Mouse (Mus musculus): Measurements from ENCODE around the gene Gpr141. TPM values are rescaled to one million over a fixed set of nuclear protein-coding genes. Genes with fewer than 3 reads are reported as not detected.
"Not testable (repeated sequence)": the region's sequence is repeated elsewhere in the genome, so short reads cannot be mapped to it uniquely, and the experiment has no call there.

Gene Gpr141
- total RNA-seq (2021) = under 1 TPM in 1 of 2 experiments, not detected in 1; 0.31 TPM
- long read RNA-seq, experiment 1 = 0 reads
- long read RNA-seq, experiment 2 = 0 reads

- no peak for DNase-seq
Measured at GRCm38 (mm10) chr13:19824071-19824470, at the start of gene Gpr141. Gene Gpr141, minus strand, starts transcription at chr13:19824257.

DNA sequence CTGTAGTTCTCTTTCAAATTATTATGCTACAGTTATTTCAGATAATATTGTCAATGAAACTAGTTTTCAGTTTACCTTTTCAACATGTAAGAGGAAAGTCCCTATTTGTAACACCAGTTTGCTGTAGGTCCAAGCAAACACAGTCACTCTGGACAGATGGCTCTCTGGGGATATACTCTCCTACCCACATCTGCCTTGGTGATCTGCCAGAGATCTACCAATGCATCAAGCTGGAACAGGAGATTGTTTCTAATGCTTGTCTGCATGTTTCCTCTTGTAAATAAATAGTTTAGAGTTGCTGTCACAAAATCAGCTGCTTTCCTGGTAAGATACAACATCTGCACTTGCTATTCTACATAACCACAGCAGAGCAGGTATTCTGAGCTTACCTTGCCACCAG, 40.2 kb upstream of the Gpr141 start:
- no peak for DNase-seq

- DNase-seq = peak; percentile 7 to 21
Measured at GRCm38 (mm10) chr13:19854629-19855333, 30.7 kb upstream of the Gpr141 start.

GRCm38 (mm10) chr13:19854049-19854448, 30.0 kb upstream of the Gpr141 start:
- DNase-seq = no peak

DNA sequence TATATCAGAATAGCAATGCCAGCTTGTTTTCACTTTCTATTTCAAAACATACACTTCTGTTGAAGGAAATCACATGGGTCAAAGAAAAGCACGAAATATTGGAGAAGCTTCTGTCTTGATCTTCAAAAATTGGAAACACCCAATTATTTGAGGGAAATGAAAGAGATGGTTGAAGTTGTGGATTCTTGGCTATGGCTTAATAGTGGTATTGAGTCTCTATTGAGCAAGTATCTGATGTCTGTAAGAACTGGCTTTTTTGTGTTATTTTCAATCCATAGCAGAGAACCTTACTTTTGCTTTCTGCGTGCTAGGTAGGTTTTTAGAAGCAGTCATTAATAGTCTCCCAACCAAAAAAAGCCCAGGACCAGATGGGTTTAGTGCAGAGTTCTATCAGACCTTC, 19.4 kb upstream of the Gpr141 start:
- DNase-seq = no peak

DNA sequence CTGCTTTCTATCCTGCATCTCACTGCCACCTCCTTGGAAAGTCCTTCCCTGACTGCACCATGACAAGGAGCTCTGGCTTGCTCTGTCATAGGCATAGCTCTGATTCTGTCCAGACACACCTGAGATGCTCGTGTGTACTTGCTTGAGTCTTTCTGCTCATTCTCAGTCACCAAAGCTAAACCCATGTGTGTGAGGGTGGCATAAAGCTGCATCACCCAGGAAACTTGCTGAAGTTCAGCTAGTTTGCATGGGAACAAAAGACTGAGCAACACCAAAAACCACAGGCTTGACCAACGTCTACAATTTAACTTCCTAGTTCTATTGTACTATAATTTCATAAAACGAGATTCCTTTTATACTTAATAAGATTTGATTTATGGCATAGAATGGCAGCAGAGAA, 18.6 kb upstream of the Gpr141 start:
- no peak for DNase-seq

- no peak for DNase-seq
Measured at GRCm38 (mm10) chr13:19841615-19842014, 17.6 kb upstream of the Gpr141 start.

DNA sequence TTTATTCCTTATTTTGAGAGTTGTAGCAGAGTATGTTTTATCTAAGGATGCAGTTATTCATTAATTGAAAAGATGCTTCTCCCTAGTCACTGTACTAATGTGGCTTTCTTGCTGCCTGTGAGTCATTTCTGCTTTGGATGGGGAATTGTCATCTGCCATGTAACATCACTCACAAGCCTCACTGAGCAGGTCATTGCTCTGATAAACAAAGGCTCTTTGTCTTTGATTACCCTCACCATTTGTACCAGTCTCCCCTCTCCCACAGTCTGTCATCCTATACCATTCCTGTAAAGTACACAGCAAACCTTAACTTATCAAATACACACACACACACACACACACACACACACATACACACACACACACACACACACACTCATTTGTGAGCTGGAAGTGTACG, 16.1 kb upstream of the Gpr141 start:
- no peak for DNase-seq

DNA sequence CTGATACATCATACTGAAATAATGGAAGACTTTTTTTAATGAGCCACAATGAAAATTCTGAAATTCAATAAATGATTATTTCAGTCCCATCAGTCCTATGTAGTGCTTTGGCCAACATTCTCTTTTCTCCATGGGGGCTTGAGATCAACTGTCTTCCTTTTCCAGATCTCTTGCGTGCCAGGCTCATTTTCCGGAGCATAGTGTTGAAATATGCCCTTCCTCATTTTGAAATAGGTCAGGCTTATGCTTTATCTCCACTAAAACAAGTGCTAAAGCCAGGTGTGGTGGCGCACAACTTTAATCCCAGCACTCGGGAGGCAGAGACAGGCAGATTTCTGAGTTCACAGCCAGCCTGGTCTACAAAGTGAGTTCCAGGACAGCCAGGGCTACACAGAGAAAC, 6.5 kb upstream of the Gpr141 start:
- peak in 1 of 2 experiments; percentile 3 for DNase-seq

- DNase-seq = peak; percentile 5 to 9
Measured at GRCm38 (mm10) chr13:19828095-19828494, 4.0 kb upstream of the Gpr141 start.

- no peak for DNase-seq
Measured at GRCm38 (mm10) chr13:19821639-19822038, 2.4 kb downstream of the Gpr141 start.

- no peak for DNase-seq
Measured at GRCm38 (mm10) chr13:19819926-19820325, 4.1 kb downstream of the Gpr141 start.

DNA sequence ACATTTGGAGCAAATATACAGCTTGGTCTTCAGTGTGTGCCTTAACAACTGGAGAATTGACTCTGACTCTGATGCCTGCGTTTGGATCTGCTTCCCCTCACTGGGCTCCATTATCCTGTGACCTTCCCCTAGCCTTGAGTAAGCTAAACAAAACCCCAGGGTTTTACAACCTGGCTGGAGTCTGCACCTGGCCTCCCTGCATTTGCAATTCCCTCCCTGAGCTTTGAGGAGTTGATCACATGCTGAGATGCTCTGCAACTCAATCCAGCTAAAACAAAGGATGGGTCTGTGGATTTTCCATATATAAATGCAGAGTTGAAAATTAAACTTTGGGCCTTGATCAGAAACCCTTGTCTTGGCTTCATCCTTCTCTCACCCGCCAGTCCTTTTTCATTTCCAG, 4.8 kb downstream of the Gpr141 start:
- no peak for DNase-seq

DNA sequence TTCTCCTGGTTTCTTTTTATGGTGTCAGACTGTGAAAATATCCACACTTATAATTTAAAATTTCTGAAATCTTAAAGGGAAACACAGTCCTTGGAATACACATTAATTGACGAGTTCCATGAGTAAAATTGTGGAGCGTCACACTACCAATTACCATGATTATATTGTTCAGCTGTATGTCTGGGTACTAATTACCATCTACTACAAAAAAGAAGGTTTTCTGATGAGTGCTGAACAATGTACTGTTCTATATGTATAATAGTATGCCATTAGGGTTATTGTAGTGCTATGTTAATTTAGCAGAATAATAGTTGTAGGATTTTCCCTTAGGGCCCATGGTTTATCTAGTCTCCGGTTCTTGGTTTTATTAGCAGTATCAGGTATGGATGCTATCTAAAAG, 29.1 kb downstream of the Gpr141 start:
- no peak for DNase-seq

DNA sequence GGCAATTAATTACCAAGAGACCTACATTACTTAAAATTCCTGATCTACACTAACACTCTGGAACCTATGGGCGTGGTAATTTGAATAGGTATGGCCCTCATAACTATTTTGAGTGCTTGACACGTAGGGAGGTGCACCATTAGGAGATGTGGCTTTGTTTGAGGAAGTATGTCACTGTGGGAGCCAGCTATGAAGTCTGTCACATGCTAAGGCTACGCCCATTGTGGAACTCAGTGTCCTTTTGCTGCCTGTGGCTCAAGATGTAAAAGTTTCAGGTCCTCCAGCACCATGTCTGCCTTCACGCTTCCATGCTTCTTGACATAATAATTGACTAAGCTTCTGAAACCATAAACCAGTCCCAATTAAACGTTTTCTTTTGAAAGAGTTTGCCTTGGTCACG, 29.6 kb downstream of the Gpr141 start:
- DNase-seq = peak in 1 of 2 experiments; percentile 2

- DNase-seq = no peak
Measured at GRCm38 (mm10) chr13:19793761-19794160, 30.3 kb downstream of the Gpr141 start.

DNA sequence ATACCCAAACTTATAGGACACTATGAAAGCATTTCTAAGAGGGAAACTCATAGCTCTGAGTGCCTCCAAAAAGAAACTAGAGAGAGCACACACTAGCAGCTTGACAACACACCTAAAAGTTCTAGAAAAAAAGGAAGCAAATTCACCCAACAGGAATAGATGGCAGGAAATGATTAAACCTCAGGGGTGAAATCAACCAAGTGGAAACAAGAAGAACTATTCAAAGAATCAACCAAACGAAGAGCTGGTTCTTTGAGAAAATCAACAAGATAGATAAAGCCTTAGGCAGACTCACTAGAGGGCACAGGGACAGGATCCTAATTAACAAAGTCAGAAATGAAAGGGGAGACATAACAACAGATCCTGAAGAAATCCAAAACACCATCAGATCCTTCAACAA, 36.1 kb downstream of the Gpr141 start:
- not testable (repeated sequence) for DNase-seq

DNA sequence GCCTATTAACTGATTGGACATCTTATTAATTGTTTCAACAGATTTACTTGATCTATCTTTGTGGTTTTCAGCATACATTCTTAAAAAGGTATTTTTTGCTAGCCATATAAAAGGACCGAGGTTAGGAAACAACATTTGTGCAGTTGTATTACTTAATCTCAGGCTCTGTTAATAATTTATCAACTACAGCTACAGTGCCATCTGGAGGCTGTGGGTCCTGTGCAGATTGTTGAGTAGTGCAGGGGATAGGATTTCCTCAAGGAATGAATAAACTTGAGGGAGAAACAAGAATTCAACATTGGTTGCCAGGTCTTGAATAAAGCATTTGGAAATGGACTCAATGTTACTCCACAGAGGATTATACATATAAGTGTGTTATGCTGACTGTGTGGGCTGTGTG, 53.9 kb downstream of the Gpr141 start:
- DNase-seq = peak in 1 of 2 experiments; percentile 7

- DNase-seq = no peak
Measured at GRCm38 (mm10) chr13:19767202-19767601, 56.9 kb downstream of the Gpr141 start.

DNA sequence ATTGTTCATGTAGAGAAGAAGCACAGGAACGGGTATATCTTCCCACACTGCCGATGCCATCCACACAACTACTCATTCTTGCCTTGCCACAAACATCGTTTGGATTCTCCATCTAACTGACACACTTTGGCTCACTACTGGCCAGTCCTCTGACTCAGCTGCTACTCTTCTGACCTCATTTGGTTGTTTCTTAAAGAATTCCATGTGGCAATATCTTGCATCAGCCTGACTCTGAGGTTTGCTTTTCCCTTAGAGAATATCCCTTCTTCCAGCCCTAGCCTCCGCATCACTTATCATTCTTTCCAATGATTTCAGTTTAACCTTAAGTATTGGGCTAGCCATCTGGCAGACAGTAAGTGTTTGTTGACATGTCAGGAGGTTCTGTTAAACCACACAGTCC, 59.8 kb downstream of the Gpr141 start:
- no peak for DNase-seq

GRCm38 (mm10) chr13:19763211-19763610, 60.8 kb downstream of the Gpr141 start:
- no peak for DNase-seq

DNA sequence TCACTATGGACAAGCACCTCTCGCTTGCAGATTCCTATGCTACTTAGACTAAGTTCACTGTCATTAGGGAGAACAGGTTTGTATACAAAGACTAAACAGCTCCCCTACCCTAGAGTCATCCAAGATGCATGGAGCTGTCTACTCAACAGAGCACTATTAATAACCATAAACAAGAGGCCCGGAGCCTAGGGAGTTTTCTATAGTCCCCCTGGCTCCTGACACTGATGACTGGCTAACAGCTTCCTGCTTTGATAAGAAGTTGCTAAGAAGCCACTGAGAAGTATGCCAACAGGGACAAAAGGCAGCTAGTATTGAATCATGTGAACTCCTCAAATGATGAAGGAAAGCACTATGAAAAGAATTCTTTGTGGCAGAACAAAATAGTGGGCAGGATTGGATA, 78.3 kb downstream of the Gpr141 start:
- peak; percentile 29 to 35 for DNase-seq

DNA sequence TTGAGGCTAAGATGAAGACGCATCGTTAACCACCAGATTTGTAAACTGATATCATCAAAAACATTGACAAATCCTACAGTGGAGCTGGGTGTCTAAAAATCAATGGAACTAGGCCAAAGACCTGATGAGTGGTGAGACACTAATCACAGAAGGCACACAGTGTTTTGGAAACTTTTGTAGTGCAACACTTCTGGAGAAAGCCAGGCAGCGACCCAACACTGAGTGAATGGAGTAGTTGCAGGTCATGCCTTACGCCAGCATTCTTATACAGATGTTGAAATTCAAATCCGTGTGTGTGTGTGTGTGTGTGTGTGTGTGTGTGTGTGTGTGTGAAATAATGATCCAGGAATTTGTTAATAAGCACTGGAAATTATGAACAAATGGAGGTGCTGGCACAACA, 79.5 kb downstream of the Gpr141 start:
- peak; percentile 47 to 60 for DNase-seq

GRCm38 (mm10) chr13:19734597-19734996, 89.5 kb downstream of the Gpr141 start:
- DNase-seq = no peak

Data from heart, adult 18-20 months (tissue).